In the genomic region with DNA sequence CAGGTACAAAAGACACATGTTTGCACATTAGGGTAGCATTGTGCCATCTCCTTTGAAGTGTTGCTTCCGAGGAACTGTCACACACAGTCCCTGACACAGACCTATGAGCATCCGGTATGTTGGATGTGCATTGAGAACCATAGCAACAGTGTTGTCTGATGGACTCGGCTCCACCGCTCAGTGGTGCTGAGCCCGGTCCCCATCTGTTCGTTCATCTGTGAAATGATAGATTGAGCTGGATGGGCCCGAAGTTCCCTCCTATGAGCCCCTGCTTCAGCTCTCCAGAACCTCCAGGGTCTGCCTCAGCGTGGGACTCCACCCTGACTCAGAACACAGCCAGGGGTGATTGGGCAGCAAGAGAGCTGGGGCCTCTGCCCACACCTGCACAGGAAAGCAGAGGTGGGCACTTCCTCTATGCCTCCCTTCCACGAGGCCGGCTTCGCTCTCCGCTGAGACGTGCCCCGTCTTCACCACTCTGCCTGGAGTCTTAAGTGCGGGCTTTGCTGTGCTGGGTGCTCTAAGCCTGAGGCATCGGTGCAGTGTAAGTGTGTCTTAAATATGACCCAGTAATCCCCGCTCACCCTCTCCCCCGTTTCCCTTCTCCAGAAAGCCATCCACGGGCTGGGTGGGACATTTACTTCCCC, we compare ENCODE assay signal across 8 mouse cellular contexts. TPM values are rescaled to one million over a fixed set of nuclear protein-coding genes. Genes with fewer than 3 reads are reported as not detected.
DNase-seq lines count a peak whose midpoint lies in the region; ATAC-seq and TF ChIP-seq lines count a peak whose summit lies in the region.

No protein-coding gene starts in this region.

- no peak for ATAC-seq in neural tube, embryonic 15.5 days (ENCODE audit: low FRiP score)
- ATAC-seq in forebrain, embryonic 13.5 days: peak; percentile 44
- ATAC-seq in intestine, embryonic 15.5 days: no peak

- H3K9me3 ChIP-seq in neural tube, embryonic 15.5 days (replicated peaks): no peaks in the 10 kb centered on the region
- H3K9me3 ChIP-seq in forebrain, embryonic 13.5 days (replicated peaks): no peaks in the 10 kb centered on the region
- no peaks in the 10 kb centered on the region for H3K9me3 ChIP-seq in intestine, embryonic 15.5 days

- TF ChIP-seq CTCF in layer of hippocampus, adult 2 months (conservative IDR thresholded peaks at IDR 0.05): no peak
- no peak for TF ChIP-seq CTCF in thymus, adult 2 months (IDR thresholded peaks at IDR 0.05; ENCODE audit: borderline replicate concordance, control insufficient read depth, extremely low read depth, insufficient read depth, low read length, poor library complexity)

- no peaks in the 10 kb centered on the region for H3K27me3 ChIP-seq in neural tube, embryonic 15.5 days (replicated peaks)
- no peaks in the 10 kb centered on the region for H3K27me3 ChIP-seq in forebrain, embryonic 13.5 days
- no peaks in the 10 kb centered on the region for H3K27me3 ChIP-seq in thymus, adult 2 months (ENCODE audit: control insufficient read depth, insufficient read depth, low read length)
- no peaks in the 10 kb centered on the region for H3K27me3 ChIP-seq in intestine, embryonic 15.5 days (replicated peaks)

- peaks cover 20% of the 10 kb centered on the region for H3K4me1 ChIP-seq in neural tube, embryonic 15.5 days
- peaks cover 9% of the 10 kb centered on the region for H3K4me1 ChIP-seq in forebrain, embryonic 13.5 days
- peaks cover 11% of the 10 kb centered on the region for H3K4me1 ChIP-seq in thymus, adult 2 months (replicated peaks; ENCODE audit: control insufficient read depth, insufficient read depth, low read length)
- H3K4me1 ChIP-seq in intestine, embryonic 15.5 days (replicated peaks): 0 out of 2 replicates have a peak, but pooled peaks cover 2% of the 10 kb centered on the region

- 65% methylated on average over 19 of the region's 19 CpGs for WGBS in neural tube, embryonic 15.5 days
- WGBS in forebrain, embryonic 13.5 days: 72% methylated on average over 19 of the region's 19 CpGs
- 37% methylated on average over 19 of the region's 19 CpGs for WGBS in thymus, adult 2 months
- 83% methylated on average over 19 of the region's 19 CpGs for WGBS in intestine, embryonic 15.5 days

- no peak for TF ChIP-seq POLR2A in thymus, adult 2 months (IDR thresholded peaks at IDR 0.05; ENCODE audit: control insufficient read depth, extremely low read depth, insufficient read depth, low read length, poor library complexity)

- H3K36me3 ChIP-seq in neural tube, embryonic 15.5 days: no peaks in the 10 kb centered on the region
- H3K36me3 ChIP-seq in forebrain, embryonic 13.5 days (ENCODE audit: poor library complexity, severe bottlenecking): peaks cover 8% of the 10 kb centered on the region; the same call in 1 of the 2 replicates
- H3K36me3 ChIP-seq in thymus, adult 2 months (ENCODE audit: control insufficient read depth, insufficient read depth, low read length): no peaks in the 10 kb centered on the region
- 0 out of 2 replicates have a peak, but pooled peaks cover 10% of the 10 kb centered on the region for H3K36me3 ChIP-seq in intestine, embryonic 15.5 days

- DNase-seq in neural tube, embryonic 10.5 days (ENCODE audit: extremely low spot score, low spot score): peak; percentile 21
- DNase-seq in layer of hippocampus, adult 2 months (ENCODE audit: low spot score in 2 of 2): peak; percentile 50 to 65
- peak; percentile 46 for DNase-seq in thymus, adult 2 months
- DNase-seq in ovary, postnatal 10 days (ENCODE audit: low spot score): no peak
- no peak for DNase-seq in lung, adult 18-20 months

- H3K27ac ChIP-seq in neural tube, embryonic 15.5 days (replicated peaks): no peak overlapping the region
- no peak overlapping the region; the same call in 1 of the 2 replicates for H3K27ac ChIP-seq in forebrain, embryonic 13.5 days
- peak overlapping the region; percentile 90 for H3K27ac ChIP-seq in layer of hippocampus, adult 2 months
- 0 out of 2 replicates have a peak overlapping the region, but pooled peaks have one; percentile 0 for H3K27ac ChIP-seq in thymus, adult 2 months (ENCODE audit: control insufficient read depth, insufficient read depth, low read length)
- no peak overlapping the region for H3K27ac ChIP-seq in intestine, embryonic 15.5 days

- no peak overlapping the region for H3K4me2 ChIP-seq in neural tube, embryonic 15.5 days
- H3K4me2 ChIP-seq in forebrain, embryonic 13.5 days: no peak overlapping the region
- H3K4me2 ChIP-seq in intestine, embryonic 15.5 days (replicated peaks): no peak overlapping the region

- no peak overlapping the region for H3K9ac ChIP-seq in neural tube, embryonic 15.5 days (replicated peaks)
- H3K9ac ChIP-seq in forebrain, embryonic 13.5 days: no peak overlapping the region
- H3K9ac ChIP-seq in intestine, embryonic 15.5 days: no peak overlapping the region

- H3K4me3 ChIP-seq in neural tube, embryonic 15.5 days (replicated peaks): no peak overlapping the region
- no peak overlapping the region for H3K4me3 ChIP-seq in forebrain, embryonic 13.5 days
- H3K4me3 ChIP-seq in layer of hippocampus, adult 2 months: no peak overlapping the region
- no peak overlapping the region for H3K4me3 ChIP-seq in thymus, adult 2 months (ENCODE audit: control insufficient read depth, insufficient read depth, low read length)
- H3K4me3 ChIP-seq in intestine, embryonic 15.5 days (replicated peaks): no peak overlapping the region

RNA-seq across cellular contexts. Expression of a gene that starts 15.0 kb away (rescaled TPM):
- 17.2 and 20.6 TPM in 2 replicates for polyA plus RNA-seq in neural tube, embryonic 15.5 days (2015; fragmentation: Nextera tagmentation; extraction: Ambion mirVana)
- 16.9 and 18.4 TPM in 2 replicates for polyA plus RNA-seq in forebrain, embryonic 13.5 days (2015; fragmentation: Nextera tagmentation; extraction: Ambion mirVana)
- total RNA-seq in layer of hippocampus, adult 2 months (2021): 10 to 100 TPM; 54.4 to 56.8 TPM
- polyA plus RNA-seq in thymus, adult 2 months (2012; rRNA removed): 44.6 and 50.4 TPM in 2 replicates
- 24.5 and 25.2 TPM in 2 replicates for polyA plus RNA-seq in intestine, embryonic 15.5 days (2015; fragmentation: Nextera tagmentation; extraction: Ambion mirVana)

Comparison
In these comparisons a context has a peak if more than half of its experiments do, and no peak if none do; other contexts are left out.
1. DNase-seq: peak in neural tube, embryonic 10.5 days (single experiment), layer of hippocampus, adult 2 months (2 of 2) and thymus, adult 2 months (single experiment); none in ovary, postnatal 10 days (single experiment) and lung, adult 18-20 months (0 of 2).
2. H3K27ac ChIP-seq: peak in layer of hippocampus, adult 2 months (single experiment) and thymus, adult 2 months (single experiment); none in neural tube, embryonic 15.5 days (single experiment), forebrain, embryonic 13.5 days (single experiment) and intestine, embryonic 15.5 days (single experiment).